Mouse (Mus musculus) heart, postnatal 36 days (tissue): ENCODE data around the gene Plppr3. TPM values are rescaled to one million over a fixed set of nuclear protein-coding genes. Genes with fewer than 3 reads are reported as not detected.

Source experiments
- DNase-seq, 2 experiments: peaks; one replicate each; pipeline ENCODE4 v3.0.0; 2021 to 2022
- intact Hi-C: fragments of 180-260 bp; cut with DNase I; formaldehyde crosslinking; loops from one replicate; pipeline ENCODE4 v1.15.1; 2025
- total RNA-seq, 2 experiments: library from RNA; stranded (reverse); gene quantifications; 2 replicates each; pipeline ENCODE4 v1.2.3; 2021

The Plppr3 gene
- total RNA-seq, 2 experiments from 2014 or later, result not detected

- peak; percentile 69 to 79 for DNase-seq
- intact Hi-C loops, result no loop called here
Measured at GRCm38 (mm10) chr10:79854801-79855541, 19.5 kb downstream of the Plppr3 start.

DNA sequence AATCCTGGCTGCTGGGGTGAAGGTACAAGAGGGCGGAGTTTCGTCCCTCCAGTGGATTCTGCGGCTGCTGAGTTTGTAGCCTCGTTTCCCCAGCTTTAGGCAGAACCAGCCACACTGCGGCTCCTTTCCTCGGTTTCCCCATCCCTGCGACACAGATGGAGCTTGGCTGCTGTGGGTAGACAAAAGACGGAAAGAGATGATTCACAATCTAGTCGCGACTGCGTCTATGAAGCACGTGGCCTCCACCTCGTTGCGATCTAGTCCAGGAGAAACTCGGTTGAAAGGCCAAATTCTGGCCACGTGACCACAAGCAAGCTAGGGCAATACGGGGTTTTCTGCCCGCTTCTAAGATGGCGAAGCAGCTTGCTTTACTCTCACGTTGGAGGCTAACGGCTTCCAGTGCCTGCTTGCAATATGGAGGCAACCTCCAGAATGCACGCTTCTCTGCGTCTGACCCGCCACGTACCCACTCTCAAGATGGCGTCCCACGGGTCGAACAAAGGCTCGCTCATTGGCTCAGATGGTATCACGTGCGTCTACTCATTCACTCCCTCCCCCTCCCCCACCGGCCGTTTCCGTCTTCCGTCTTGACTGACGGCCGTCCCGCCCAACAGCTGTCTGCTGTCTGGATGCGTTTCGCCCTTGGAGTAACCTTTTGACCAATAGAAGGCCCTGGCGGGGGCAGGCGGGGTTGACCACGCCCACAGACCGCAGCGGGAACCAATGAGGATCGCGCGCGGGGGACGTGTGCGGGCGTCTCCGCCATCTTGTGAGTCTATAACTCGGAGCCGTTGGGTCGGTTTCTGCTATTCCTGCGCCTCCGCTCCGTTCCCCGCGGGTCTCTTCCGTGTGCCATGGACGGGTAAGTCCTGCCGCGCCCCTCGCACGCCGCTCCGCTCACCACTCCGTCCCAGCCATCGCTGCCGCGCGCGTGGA, 20.3 kb downstream of the Plppr3 start, which contains the start of gene Ptbp1:
TSS of gene Ptbp1 (plus strand) at position 568 of the 936 bp plus-strand sequence.
- intact Hi-C loops, result no loop called here
- peak; percentile 96 to 97 for DNase-seq

GRCm38 (mm10) chr10:79853392-79853791, 21.0 kb downstream of the Plppr3 start:
- intact Hi-C loops, result no loop called here

GRCm38 (mm10) chr10:79852827-79853226, 21.6 kb downstream of the Plppr3 start:
- DNase-seq, result peak in 1 of 2 experiments; percentile 48
- intact Hi-C loops, result no loop called here

More at GRCm38 (mm10) chr10:79853392-79853791, 21.0 kb downstream of the Plppr3 start:
- peak; percentile 95 to 98 for DNase-seq

- peak; percentile 51 to 58 for DNase-seq
- intact Hi-C loops, result no loop called here
Measured at GRCm38 (mm10) chr10:79852107-79852789, 22.2 kb downstream of the Plppr3 start.

- intact Hi-C loops, result no loop called here
Measured at GRCm38 (mm10) chr10:79851653-79852052, 22.8 kb downstream of the Plppr3 start.

GRCm38 (mm10) chr10:79849941-79850628, 24.3 kb downstream of the Plppr3 start:
- intact Hi-C loops, result no loop called here
- DNase-seq, result no peak

More at GRCm38 (mm10) chr10:79851653-79852052, 22.8 kb downstream of the Plppr3 start:
- DNase-seq, result no peak

DNA sequence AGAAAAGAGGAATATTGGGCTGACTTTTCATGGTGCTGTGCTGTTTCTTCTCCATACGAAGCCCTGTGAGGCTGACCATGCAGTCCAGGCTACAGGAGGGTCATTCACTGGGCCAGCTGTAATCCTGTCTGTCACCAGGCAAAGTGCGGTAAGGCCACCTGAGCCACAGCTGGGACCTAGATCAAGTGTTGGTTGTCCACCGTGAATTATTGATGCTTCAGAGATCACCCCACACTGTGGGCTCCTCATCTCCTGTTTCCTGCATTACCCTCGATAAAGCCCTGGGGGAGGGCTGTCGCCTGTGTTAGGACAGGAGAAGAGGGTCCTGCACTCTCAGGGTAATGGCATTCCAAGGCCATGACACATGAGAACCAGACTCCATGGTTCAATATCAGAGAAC, 27.9 kb downstream of the Plppr3 start:
- intact Hi-C loops, result no loop called here
- DNase-seq, result no peak

GRCm38 (mm10) chr10:79843476-79843875, 31.0 kb downstream of the Plppr3 start:
- no peak for DNase-seq
- intact Hi-C loops, result no loop called here

GRCm38 (mm10) chr10:79842322-79842721, 32.1 kb downstream of the Plppr3 start:
- intact Hi-C loops, result no loop called here

GRCm38 (mm10) chr10:79840644-79841551, 33.5 kb downstream of the Plppr3 start:
- DNase-seq, result peak; percentile 61 to 71
- intact Hi-C loops, result loop anchor here (2.0 kb wide), 1 partner anchor 18 kb away; no protein-coding TSS in a partner anchor

More at GRCm38 (mm10) chr10:79842322-79842721, 32.1 kb downstream of the Plppr3 start:
- DNase-seq, result no peak

GRCm38 (mm10) chr10:79840091-79840490, 34.3 kb downstream of the Plppr3 start:
- DNase-seq, result no peak
- intact Hi-C loops, result loop anchor here (2.0 kb wide), 1 partner anchor 19 kb away; no protein-coding TSS in a partner anchor

DNA sequence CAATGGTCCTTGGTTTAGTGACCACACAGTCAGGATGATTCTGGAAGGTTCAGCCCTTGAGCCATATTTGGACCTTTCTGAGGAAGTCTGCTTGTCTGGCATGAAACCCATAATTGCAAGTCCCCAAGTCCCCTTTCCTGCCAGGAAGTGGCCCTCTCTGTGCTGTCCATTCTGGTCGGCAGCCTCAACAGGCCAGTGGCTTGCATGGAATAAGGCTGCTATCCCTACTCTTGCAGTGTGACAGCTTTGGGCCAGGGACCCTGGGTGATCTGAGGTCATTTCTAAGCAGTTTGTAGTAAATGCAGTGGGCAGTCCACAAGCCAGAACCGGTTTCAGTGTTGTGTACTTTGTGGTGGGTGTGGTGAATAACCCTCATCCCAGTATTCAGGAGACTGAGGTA, 36.3 kb downstream of the Plppr3 start:
- intact Hi-C loops, result no loop called here
- DNase-seq, result no peak

GRCm38 (mm10) chr10:79836918-79837317, 37.5 kb downstream of the Plppr3 start:
- intact Hi-C loops, result no loop called here

GRCm38 (mm10) chr10:79834769-79835398, 39.5 kb downstream of the Plppr3 start:
- intact Hi-C loops, result loop anchor here (1.0 to 2.0 kb wide), 4 partner anchors 48 to 123 kb away; no protein-coding TSS in a partner anchor
- peak; percentile 81 to 86 for DNase-seq

More at GRCm38 (mm10) chr10:79836918-79837317, 37.5 kb downstream of the Plppr3 start:
- no peak for DNase-seq

DNA sequence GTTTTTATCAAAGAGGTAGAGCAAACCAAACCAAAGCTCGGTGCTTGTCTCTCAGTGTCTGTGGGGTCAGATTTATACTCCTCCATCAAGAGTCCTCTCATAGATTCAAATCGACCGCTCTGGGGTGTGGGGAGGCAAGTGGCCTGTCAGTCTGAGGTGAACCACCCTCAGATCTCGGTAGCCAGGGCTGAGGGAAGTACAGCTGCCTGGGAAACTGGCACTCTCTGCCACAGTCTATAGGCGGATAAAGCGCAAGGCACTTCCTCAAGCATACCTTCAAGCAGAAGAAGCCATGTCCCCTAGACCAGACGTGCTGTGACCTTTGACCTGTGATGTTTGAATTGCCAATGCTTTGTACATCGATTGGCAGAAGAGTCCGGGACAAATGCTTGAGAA, 41.6 kb downstream of the Plppr3 start:
- intact Hi-C loops, result no loop called here
- DNase-seq, result no peak

DNA sequence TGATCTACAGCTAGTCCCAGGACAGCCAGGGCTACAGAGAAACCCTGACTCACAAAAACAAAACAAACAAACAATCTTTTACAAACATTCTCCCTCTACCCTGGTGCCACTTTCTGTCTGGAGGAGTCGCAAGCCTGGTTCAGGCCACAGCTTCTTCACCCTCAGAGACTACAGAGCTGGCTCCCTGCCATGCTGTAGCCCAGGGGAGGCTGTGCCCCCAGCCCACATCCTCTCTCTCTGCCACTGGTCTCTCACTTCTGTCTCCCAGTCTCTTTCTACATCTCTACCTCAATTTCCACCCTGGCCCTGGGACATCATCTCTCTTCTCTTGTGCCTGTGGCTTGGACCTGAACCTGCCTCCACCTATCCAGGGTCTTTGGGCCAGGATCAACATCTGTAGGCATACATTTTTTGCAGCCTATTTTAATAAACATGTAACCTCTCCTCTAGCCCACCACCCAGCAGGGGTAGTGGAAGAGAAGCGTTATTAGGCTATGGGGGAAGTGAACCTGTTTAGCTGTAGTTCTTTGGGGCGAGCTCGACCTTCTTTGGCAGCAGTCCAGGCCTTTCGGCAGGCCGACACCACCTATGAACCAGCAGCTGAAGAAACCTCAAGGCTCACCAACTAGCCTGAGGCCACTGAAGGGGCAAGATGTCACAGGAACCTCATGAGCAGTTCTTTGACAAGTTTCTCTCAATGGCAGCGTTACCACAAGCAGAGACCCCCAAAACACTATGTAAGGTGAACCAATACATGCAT, 42.2 kb downstream of the Plppr3 start:
- no peak for DNase-seq

More for the DNA sequence above, 42.2 kb downstream of the Plppr3 start:
- intact Hi-C loops, result no loop called here
